Mouse (Mus musculus) CD4-positive, CD25-positive, alpha-beta regulatory T cell, adult 2 months (primary cell): ENCODE measurements at regions not wholly inside any gene's neighbourhood (a gene's known extent, or its start where the extent isn't known, plus 50 kb on each side); places are given as distances from the start of the nearest gene placed in this dataset.

Experiments used
- DNase-seq: peaks from one replicate; pipeline ENCODE4 v3.0.0-alpha.2; 2012; ENCODE audit warnings: low read depth, low spot score

GRCm38 (mm10) chr10:9173509-9173908, 287.6 kb upstream of the Sash1 start:
- DNase-seq: no peak

- no peak for DNase-seq
Observed at GRCm38 (mm10) chr10:9168725-9169124, 282.9 kb upstream of the Sash1 start.

GRCm38 (mm10) chr10:9166017-9166416, 280.1 kb upstream of the Sash1 start:
- no peak for DNase-seq

GRCm38 (mm10) chr10:9165598-9165997, 279.7 kb upstream of the Sash1 start:
- DNase-seq: no peak

- DNase-seq: no peak
Observed at GRCm38 (mm10) chr10:9164333-9164732, 278.5 kb upstream of the Sash1 start.

GRCm38 (mm10) chr10:9161597-9161996, 275.7 kb upstream of the Sash1 start:
- DNase-seq: no peak

GRCm38 (mm10) chr10:9157299-9158215, 271.7 kb upstream of the Sash1 start:
- no peak for DNase-seq

- no peak for DNase-seq
Observed at GRCm38 (mm10) chr10:9136099-9136498, 250.2 kb upstream of the Sash1 start.

GRCm38 (mm10) chr10:9134293-9135021, 248.6 kb upstream of the Sash1 start:
- no peak for DNase-seq

GRCm38 (mm10) chr10:9130061-9130460, 244.2 kb upstream of the Sash1 start:
- DNase-seq: no peak

- no peak for DNase-seq
Observed at GRCm38 (mm10) chr10:9119249-9119648, 233.4 kb upstream of the Sash1 start.

- no peak for DNase-seq
Observed at GRCm38 (mm10) chr10:9117648-9118551, 232.0 kb upstream of the Sash1 start.

- no peak for DNase-seq
Observed at GRCm38 (mm10) chr10:9117134-9117533, 231.3 kb upstream of the Sash1 start.

- DNase-seq: no peak
Observed at GRCm38 (mm10) chr10:9113706-9114105, 227.8 kb upstream of the Sash1 start.

- DNase-seq: no peak
Observed at GRCm38 (mm10) chr10:9111051-9111450, 225.2 kb upstream of the Sash1 start.

- DNase-seq: no peak
Observed at GRCm38 (mm10) chr10:9096207-9096606, 210.3 kb upstream of the Sash1 start.

- no peak for DNase-seq
Observed at GRCm38 (mm10) chr10:9095163-9095562, 209.3 kb upstream of the Sash1 start.

- no peak for DNase-seq
Observed at GRCm38 (mm10) chr10:9092237-9092885, 206.5 kb upstream of the Sash1 start.

- no peak for DNase-seq
Observed at GRCm38 (mm10) chr10:9090961-9091360, 205.1 kb upstream of the Sash1 start.

GRCm38 (mm10) chr10:9087871-9088270, 202.0 kb upstream of the Sash1 start:
- no peak for DNase-seq

GRCm38 (mm10) chr10:9087171-9087570, 201.3 kb upstream of the Sash1 start:
- DNase-seq: no peak
